Mouse (Mus musculus) heart, postnatal 0 days (tissue): ENCODE results near the gene Tmem121b.

ENCODE experiments used
- CTCF ChIP-seq: IDR thresholded peaks from 2 replicates; pipeline ENCODE4 v1.5.1; 2016; ENCODE audit warnings: antibody characterized with exemption, control low read depth, low read depth
- EP300 ChIP-seq: IDR thresholded peaks from 2 replicates; pipeline ENCODE4 v1.6.1; 2016; ENCODE audit warnings: antibody characterized with exemption, low read depth

DNA sequence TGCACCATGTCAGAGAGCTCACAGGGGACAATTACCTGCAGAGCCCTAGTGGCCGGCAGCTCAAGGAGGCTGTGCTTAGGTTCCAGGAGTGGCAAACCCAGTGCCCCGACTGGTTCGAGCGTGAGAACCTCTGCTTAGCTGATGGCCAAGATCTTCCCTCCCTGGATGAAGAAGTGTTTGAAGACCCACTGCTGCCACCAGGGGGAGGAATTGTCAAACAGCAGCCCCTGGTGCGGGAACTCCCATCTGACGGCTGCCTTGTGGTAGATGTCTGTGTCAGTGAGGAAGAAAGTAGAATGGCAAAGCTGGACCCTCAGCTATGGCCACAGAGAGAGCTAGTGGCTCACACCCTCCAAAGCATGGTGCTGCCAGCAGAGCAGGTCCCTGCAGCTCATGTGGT lies 12.1 kb downstream of the Tmem121b start:
- TF ChIP-seq CTCF (0 out of 2 replicates have a peak, but pooled peaks have one; percentile 4), EP300 (no peak)
